Mouse (Mus musculus) brain, embryonic 14.5 days (tissue): ENCODE data around the gene Vwf.

Experiments
- CTCF ChIP-seq: fragments of 200-500 bp; IDR thresholded peaks from 2 replicates; pipeline ENCODE4 v1.5.1; 2012; ENCODE audit warnings: inconsistent platforms, mild to moderate bottlenecking, moderate library complexity, borderline replicate concordance; ENCODE audit not compliant: insufficient read depth, insufficient read length; ENCODE audit errors: extremely low read depth
- POLR2A ChIP-seq: fragments of 200-500 bp; IDR thresholded peaks from 2 replicates; pipeline ENCODE4 v1.6.1; 2012; ENCODE audit warnings: mild to moderate bottlenecking, inconsistent platforms, borderline replicate concordance; ENCODE audit not compliant: poor library complexity, insufficient read depth, insufficient read length, severe bottlenecking; ENCODE audit errors: extremely low read depth

GRCm38 (mm10) chr6:125506427-125506826 is 40.1 kb upstream of the Vwf start:
- TF ChIP-seq CTCF (no peak), POLR2A (no peak)
